Mouse (Mus musculus): ENCODE measurements around the gene Lmod1.
A peak's percentile ranks its signal among the peaks of the same experiment; 100 is the strongest.

Gene Lmod1

DNA sequence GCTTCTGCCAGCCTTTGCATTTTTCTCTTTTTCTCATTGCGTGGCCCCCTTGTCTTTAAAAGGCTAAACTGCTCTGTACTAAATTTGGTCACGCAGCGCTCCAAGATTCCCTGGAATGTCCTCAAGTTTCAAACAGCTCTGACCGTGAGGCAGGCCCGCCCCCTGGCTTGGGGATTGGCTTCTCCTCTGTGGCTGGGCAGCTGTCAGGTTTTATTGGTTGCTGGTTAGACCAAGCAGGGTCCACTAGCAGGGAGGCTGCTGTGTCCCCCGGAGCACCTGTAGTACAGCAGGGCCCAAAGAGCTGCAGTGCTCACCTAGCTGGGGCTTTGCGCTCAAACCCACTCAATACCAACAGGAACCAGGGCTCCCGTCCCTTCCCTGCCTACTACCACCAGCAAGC, at the start of gene Lmod1:
Lmod1 (plus strand) TSS at position 237 of the 400 bp plus-strand sequence.
- DNase-seq: peak; percentile 79 to 82

DNA sequence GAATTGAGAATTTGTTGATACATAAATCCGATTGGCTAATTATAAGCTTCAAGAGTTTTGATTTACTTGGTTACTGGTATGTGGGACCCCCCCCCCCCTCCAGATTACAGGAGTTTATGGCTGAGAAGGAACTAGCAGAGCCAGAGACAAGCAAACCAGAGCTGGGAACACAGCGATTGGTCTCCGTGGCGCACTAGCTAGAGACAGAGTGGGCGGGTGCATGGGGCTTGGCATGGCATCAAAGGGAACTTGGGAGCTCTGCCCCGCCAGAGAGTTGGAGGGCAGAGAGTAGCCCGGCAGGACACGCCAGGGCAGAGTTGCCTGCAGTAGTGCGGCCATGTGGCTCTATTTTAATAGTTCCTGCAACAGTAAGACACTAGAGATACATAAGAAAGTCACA, 44.0 kb upstream of the Lmod1 start:
- DNase-seq: peak; percentile 82 to 88

DNA sequence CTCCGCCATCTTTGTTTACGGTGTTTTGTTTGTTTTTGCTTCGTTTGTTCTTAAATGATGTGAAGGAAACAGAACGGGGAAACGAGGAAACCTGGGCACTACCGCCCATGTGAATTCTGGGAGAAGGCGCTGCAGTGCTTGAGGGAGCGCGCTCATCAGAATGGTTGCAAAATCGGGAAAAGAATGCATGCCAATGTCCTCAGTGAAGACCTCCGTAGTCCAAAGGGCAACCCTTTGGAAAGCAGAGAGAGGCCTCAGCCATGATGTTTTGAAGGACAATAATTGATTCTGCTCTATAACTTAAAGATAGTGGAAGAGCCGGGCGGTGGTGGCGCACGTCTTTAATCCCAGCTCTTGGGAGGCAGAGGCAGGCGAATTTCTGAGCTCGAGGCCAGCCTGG, 42.8 kb upstream of the Lmod1 start:
- no peak for DNase-seq

DNA sequence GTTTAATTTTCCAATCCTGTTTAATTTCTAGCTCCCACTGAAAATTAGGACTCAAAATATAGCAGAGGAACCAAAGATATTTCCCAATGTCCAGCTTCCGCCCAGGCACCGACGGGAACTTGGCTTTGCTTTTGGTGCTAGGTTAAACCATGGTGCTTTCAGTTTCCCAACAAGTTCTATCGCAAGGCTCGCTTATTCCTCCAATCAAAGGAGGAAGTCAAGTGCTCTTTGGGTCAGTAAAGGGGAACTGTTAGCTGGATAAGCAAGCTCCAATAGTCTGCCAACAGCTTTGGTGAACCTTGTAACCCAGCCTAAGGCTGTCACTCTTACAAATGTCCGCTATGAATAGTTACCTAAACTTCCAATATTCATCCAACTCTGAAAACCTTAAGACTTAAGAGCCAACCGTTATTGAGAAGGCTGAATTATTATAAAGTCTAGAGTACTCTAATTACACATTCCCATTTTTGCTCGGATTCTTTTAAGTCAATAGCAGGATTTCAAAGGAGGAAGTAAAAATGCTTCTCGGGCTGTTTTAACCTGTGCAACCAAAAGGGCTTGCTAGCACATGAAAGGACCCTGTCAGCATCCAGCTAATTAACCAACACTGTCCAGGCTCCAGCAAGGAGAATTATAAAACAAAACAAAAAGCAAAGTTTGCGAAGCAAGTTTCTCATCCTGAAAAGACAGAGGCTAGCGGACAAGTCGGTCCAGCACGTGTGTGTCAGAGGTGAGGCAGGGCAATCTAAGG, 41.9 kb upstream of the Lmod1 start:
- DNase-seq: peak; percentile 31 to 37

DNA sequence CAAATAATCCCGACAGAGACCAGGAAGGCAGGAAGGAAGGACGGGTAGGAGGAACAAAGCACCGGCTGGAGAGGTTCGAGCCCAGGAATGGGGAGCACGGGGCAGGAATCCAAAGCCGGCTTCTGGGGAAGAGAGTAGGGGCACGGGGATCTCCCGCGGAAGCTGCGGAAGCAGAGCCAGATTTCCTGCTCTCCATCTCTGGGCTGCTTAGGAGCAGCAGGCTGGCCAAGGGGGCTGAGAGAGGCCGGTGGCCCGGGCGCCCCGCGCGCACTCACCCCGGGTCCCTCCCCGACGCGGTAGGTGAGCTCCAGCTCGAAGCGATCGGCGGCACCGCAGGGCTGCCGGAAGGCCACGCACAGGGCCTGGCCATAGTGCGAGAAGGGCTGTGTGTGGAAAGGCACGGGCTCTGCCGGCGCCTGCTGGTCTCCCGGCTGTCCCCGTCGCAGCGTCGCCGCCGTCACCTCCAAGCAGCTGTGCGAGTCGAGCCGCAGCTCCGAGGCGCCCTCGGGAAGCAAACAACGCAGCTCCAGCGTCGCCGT, 41.3 kb upstream of the Lmod1 start:
- DNase-seq: peak; percentile 15 to 58

DNA sequence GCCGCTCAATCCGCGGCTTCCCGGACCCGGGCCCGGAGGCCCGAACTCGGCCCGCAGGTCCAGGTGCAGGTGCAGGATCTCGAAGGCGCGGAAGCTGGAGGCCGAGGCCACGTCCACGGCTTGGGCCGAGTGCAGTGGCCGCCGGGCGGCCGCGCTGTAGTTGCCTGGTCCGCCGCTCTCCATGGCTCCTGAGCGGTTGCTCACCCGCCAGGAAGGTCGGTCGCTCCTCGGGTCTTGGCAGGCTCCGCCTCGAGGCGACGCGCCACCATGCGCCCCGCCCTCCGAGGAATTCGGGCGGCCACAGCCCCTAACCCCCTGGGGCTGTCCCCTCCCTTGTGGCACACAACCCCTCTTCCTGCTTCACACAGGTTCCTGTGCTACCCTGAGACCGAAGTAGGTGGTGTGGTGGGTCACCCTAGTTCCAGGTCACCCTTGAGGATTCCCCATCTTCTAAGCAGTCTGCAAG, 40.7 kb upstream of the Lmod1 start, which contains the start of gene Rnpep:
Rnpep (minus strand) TSS at position 259 of the 466 bp plus-strand sequence.
- peak; percentile 63 to 85 for DNase-seq

DNA sequence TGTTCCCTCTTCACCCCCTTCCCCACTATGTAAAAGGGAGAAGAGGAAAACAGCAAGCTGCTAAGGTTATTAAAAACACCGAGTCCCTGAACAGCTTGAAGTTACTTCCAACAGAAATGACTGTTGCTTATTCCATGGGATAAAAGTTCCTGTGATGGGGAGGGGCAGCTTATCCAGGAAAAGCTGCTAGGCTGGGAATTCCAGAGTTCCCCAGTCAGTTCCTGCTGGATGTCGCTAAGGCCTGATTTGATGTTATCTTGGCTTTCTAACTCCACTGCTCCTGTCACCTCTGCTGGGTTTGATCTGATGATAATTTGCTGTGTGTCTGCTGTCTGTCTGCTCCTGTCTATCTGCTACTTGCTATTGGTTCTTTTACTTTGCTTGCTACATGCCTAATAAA, 38.3 kb upstream of the Lmod1 start:
- peak; percentile 26 to 37 for DNase-seq

DNA sequence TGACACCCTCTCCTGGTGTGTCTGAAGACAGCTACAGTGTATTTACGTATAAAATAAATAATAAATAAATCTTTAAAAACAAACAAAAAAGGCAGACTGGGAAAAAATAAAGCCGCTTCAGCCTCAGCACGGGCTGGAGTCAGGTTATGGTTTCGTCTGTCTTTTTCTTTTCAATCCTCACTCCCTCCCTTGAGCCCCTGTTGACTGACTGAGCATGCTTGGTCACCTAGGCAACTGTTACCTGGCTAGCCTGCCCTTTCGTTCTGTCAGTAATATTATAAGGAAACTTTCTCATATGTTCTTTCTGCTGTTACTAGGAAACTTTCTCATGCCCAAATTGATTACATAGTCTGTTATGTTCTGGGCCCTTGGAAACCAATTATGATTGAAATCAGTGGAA, 33.7 kb upstream of the Lmod1 start:
- no peak for DNase-seq

DNA sequence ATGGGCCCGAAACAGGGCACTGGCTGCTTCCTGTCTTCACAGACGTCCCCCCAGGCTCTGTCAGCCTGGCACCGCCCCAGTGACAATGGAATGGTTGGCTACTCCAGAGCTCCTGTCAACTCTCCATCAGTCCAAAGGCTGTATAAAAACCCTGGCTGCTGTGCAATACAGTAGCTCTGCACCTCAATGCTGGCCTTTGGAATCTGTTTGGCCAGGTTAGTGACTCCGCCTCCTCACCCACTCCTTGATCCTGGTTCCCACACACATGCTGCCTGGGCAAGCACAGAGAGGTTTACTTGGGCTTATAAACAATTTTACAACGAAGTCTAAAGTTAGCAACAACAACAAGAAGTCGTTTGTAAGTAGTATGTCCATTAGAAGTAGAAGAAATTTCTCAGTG, 13.3 kb upstream of the Lmod1 start:
- peak; percentile 77 to 88 for DNase-seq

DNA sequence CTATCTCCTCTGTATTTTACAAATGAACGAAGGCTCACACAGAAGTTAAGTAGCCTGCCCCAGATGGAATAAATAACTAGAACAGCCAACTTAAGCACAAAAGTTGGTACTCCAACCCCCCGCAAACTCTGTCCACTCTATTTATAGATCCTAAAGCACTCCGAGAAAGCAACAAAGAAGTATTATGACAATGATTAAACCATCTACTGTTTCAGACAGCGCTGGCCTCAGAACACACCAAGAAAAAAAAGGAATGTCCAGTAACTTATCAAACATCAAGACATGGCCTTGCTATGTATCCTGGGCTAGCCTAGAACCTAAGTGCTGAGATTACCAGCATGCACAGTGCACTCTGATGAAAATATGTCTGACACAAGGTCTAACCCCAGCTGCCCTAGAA, 12.4 kb upstream of the Lmod1 start:
- peak; percentile 18 to 44 for DNase-seq

DNA sequence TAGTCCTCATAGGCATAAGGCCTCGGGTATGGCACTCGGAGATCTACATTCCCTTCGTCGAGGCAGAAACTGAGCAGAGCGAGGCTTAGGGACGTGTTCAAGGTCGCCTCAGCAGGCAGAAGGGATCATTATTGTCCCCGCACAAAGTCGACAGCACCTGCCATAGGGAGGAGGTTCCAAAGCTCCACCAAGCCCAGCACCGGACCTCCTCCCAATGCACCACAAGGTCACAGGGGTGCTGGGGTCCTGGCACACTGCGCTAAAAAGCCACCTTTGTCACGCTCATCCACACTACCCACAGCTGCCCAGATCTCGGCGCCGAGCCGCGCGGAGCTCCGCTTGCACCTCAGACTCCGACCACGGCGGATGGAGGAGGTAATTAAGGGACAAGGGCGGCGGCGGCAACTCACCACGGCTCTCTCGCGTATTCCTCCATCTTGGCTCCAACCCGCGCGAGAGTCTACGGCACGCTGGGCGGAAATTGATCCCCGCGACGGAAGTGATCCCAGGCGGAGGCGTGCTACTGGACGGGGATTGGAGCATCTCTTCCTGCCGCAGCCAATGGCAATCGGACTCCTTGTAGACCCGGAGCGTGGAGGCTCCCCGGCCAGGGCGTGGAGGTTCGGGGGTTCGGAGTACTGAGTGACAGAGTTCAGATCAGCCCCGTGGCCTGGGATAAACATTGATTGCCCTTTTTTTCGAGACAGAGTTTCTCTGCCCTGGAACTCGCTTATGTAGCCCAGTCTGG, 11.1 kb upstream of the Lmod1 start, which contains the start of gene Timm17a:
Timm17a (minus strand) TSS at position 495 of the 748 bp plus-strand sequence.
- peak; percentile 96 for DNase-seq

DNA sequence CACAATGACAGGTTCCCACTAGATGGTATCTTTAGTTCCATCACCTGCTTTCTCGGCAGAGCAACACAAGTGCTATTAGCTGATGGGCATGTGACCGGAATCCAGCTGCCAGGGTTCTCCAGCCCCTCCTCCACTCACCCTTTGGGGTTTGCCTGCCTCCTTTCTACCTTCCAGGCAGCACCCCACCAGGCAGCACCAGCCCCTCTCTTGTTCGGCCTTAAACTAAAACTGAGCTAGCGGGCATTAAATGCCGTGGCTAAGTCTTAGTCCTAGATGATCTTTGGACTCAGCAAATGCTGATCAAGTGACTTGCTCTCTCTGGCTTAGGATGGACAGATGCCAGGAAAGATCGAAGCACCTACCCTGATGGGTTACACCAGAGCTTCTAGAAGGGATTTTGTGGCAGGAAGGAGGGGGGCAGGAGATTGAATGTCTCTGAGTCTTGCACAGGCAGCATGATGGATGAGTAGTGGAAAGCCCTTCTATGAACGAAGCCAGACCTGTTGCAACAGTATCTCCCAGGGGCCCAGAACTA, 1.2 kb upstream of the Lmod1 start:
- peak; percentile 60 to 82 for DNase-seq

DNA sequence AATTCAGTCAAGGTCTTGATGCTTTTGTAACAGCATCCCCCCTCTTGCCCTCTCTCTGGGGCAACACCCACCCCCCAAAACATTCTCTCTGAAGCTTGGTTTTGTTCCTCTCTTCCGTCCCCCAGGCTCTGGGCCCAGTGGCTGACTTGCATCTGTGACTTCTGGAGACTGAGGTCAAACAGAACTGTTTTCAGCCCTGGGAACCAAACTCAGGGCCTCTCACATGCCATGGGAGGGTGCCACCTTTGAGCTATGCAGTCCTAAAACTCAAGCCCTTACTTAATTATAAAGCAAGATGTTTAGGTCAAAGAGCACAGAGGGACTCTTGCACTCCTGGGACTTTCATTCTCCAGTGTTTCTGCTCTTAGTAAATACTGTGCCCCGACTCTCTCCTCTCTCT, 1.3 kb downstream of the Lmod1 start:
- DNase-seq: no peak

DNA sequence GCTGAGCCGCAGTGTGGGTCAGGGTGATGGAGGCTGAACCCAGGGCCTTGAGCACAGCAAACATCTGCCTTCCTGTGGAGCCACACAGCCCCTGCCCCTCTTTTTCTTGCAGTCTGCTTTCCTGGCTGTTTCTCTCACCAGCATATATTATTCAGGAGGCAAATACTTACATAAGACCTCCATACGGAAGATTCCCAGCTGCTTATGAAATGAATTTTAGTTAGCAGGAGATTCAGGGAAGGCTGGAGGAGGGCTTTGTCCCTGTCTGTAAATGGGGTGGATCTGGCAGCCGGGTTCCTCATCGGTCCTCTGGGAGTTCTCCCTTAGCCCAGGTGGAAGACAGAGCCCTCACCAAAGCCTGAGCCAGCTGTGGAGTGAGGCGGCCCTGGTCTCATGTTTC, 3.8 kb downstream of the Lmod1 start:
- no peak for DNase-seq

DNA sequence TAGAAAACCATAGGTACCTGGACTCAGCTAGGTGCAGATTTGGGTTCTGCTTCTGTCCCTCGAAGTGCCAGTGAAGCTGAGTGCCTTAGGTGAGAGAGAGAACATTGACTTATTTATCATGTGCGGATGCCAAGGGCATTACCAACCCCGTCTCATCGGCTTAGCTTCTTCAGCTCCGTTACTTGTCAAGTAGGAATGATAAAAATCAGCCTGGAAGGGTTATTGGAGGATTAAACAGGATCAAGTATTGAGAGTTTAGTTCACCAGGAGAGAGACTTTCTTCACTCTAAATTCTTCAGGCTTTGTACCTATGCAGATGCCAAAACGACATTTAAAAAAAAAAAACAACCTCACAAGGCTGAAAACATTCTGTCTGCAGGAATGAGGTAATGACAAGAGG, 6.0 kb downstream of the Lmod1 start:
- no peak for DNase-seq

DNA sequence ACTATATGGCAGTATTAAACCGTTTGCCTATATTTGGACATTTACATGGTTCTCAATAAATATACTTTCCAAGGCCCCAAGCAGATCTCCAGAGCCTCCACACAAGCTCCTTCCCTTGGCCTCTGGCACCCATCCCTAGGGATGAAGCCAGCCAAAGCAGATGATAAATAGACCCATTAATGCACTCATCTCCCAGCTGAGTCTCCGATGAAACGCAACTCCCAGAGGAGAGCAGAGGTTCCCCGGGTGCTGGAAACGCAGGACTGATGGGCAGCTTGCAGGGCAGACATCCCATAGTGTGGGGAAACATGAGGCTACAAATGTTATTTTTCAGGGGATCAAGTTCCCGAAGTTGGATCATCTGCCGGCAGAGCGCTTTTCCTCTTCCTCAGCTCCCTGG, 17.3 kb downstream of the Lmod1 start:
- DNase-seq: peak in 1 of 2 experiments; percentile 31

DNA sequence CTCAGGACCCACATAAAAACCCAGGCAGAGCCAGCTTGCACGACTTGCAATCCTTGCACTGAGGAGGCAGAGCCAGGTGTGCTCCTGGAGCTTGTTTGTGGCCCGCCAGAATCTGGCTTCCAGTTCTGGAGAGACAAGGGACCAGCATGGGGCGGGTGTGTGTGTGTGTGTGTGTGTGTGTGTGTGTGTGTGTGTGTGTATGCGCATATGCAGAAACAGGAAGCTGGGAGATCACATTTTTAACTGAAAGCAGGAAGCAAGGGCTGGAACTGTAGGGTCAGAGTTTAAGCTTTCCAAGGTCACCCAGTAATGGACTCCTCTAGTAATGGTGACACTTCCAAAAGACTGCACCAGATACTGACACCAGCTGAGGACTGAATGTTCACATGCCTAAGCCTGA, 19.4 kb downstream of the Lmod1 start:
- peak in 1 of 2 experiments; percentile 19 for DNase-seq

DNA sequence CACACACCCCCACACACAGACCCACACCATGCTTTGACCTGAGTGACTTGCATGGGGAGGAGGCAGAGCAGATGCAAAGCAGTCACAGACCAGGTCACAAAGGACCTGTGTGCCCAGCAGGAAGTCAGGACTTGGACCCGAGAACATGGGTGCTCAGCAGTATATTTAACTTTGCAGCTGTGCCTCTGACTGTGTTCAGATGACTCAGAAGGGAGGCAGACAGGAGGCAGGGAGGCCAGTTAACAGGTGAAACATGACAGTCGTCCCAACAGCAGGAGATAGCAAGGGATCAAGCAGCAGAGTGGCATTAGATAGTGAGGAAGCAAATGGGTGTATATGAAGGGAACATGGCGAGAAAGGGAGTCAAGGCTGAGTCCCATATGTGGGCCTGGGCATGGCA, 22.3 kb downstream of the Lmod1 start:
- DNase-seq: no peak

DNA sequence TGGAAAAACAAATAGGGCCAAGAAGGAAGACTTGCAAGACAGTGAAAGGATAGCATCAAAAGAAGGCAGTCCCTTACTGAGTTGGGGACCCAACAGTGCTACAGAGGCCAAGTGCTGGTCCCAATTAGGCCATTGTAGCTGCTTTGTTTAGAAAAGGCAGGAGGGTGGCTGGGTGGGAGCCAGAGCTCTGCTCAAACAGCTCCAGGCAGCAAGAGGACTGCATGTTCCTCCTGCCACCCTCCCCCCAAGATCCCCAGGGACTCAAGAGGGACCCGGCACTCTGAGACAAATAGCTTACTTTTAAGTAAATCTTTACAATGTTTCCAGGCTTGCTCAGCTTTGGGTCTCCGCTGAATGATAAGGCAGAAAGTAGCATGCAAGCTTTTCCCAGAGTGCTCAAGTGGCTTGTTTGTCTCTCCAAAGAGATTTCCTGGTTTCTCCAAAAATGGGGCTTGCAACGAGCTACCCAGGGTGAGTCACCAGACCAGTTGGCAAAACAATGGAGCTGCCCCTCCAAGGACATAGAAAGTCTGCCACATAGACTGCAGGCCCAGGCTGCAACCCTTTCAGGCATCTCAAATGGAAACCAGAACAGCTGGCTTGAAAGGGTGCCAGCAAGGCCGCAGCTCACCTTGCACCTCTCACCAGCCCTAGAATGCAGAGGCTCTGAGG, 23.0 kb downstream of the Lmod1 start:
- peak; percentile 21 to 65 for DNase-seq

DNA sequence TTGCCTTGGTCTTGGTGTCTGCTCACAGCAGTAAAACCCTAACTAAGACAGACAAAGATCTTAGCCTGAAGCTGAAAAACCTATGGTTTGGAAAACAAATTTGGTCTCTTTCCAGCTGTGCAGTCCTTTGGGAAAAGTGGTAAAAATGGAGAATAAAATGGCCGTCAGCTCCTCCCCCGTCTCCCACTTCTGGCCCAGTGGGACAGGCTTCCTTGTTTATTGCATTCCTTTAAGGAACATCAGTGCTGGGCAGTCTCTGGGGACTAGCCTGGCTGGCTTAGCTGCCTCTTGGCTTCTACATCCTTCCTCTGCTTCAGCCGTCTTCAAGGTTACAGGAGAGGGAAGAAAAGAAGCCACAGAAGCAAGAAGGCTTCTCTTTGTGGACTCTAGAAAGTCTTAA, 27.3 kb downstream of the Lmod1 start:
- peak; percentile 55 to 58 for DNase-seq

DNA sequence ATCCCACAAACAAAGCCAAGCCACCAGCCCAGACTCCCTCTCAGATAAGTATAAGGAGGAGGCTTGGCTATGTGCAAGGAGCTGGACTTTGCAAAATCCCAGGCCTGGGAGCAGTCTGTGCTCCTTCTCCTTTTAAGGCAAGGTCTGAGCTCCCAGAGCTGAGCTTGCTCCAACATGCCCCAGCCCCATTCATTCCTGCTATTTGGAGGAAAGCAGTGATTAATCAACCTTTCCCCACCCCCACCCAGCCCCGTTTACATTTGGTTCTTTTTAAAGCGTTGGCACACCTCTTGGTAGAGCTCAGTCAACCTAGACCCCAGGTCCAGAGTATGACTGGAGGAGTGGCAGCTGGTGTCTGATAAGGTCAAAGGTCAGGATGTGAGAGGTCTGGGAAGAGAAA, 34.5 kb downstream of the Lmod1 start:
- DNase-seq: no peak

DNA sequence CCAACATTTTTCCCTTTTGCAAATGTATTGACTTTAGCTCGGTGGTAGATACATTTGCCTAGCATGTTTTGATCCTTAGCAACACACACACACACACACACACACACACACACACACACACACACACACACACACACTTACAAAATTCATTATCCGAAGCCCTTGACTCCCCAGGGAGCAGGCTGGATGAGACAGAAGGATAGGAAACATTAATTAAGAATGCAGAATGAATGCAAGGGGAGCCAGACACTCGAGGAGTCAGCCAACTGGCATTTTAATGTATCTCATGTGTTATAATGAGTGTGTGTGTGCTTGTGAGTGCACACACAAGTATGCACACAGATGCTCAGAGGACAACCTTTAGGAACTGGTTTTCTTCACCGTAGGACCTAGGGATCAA, 36.9 kb downstream of the Lmod1 start:
- no peak for DNase-seq

DNA sequence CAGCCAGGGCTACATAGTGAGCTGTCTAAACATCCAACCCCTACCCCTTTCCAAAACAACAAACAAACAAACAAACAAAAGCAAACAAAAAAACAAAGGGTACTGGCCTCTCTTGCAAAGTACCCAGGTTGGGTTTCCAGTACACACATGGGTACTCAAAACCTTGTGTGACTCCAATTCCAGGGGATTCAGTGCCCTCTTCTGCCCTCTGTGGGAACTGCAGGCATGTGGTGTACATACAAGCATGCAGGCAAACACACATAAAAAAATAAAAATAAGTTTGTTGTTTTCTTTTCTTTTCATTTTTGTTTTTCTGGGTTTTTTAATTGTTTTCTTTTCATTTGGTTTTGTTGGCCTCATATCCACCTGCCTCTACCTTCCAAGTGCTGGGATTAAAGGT, 37.5 kb downstream of the Lmod1 start:
- DNase-seq: no peak

Data from kidney, postnatal 36 days (tissue).